Mouse (Mus musculus) hindbrain, embryonic 15.5 days (tissue): ENCODE measurements around the gene Tceanc2. TPM values are rescaled to one million over a fixed set of nuclear protein-coding genes. Genes with fewer than 3 reads are reported as not detected.

Experiments
- ATAC-seq: fragments of 200-750 bp; cut with Nextera tagmentation; 2 replicates; pipeline ENCODE4 v1.8.0; 2017; ENCODE audit warnings: low read depth, moderate number of reproducible peaks, moderate TSS enrichment; ENCODE audit not compliant: low FRiP score
- H3K27ac ChIP-seq: fragments of 300-500 bp; sonication (generic); replicated peaks from 2 replicates; pipeline ENCODE4 v1.5.1; 2015; ENCODE audit warnings: mild to moderate bottlenecking, inconsistent platforms
- H3K27me3 ChIP-seq: fragments of 300-500 bp; sonication (generic); 2 replicates; pipeline ENCODE4 v1.6.1; 2015; ENCODE audit warnings: control low read depth, inconsistent platforms
- H3K36me3 ChIP-seq: fragments of 300-500 bp; sonication (generic); 2 replicates; pipeline ENCODE4 v1.6.1; 2015; ENCODE audit warnings: control low read depth, inconsistent platforms
- H3K4me1 ChIP-seq: fragments of 300-500 bp; sonication (generic); replicated peaks from 2 replicates; pipeline ENCODE4 v1.6.1; 2015; ENCODE audit warnings: control low read depth, inconsistent platforms
- H3K4me2 ChIP-seq: fragments of 300-500 bp; sonication (generic); 2 replicates; pipeline ENCODE4 v1.6.1; 2015; ENCODE audit warnings: moderate library complexity, mild to moderate bottlenecking, inconsistent platforms
- H3K4me3 ChIP-seq: fragments of 300-500 bp; sonication (generic); 2 replicates; pipeline ENCODE4 v1.5.1; 2015; ENCODE audit warnings: mild to moderate bottlenecking, inconsistent platforms
- H3K9ac ChIP-seq: fragments of 300-500 bp; sonication (generic); 2 replicates; pipeline ENCODE4 v1.6.1; 2015; ENCODE audit warnings: inconsistent platforms
- H3K9me3 ChIP-seq: fragments of 300-500 bp; sonication (generic); 2 replicates; pipeline ENCODE4 v1.6.1; 2016; ENCODE audit warnings: control low read depth, inconsistent platforms
- WGBS: fragments of 180-500 bp; shearing (Covaris S2); methylation state at CpG from one replicate; pipeline ENCODE4 v1.1.7; 2015; 5-methylcytosine and 5-hydroxymethylcytosine counted together
- polyA plus RNA-seq: library from polyadenylated mRNA; unstranded; fragments of >200 nt; fragmentation: Nextera tagmentation; extraction: Ambion mirVana; gene quantifications from 2 replicates; pipeline ENCODE4 v1.2.1, GENCODE M21; 2015

Tceanc2 gene
- polyA plus RNA-seq, 1 experiment from 2014 or later: 37.6 TPM

- WGBS: 30% methylated on average over 16 of the region's 16 CpGs
- H3K27ac ChIP-seq: 0 out of 2 replicates have a peak within 1 kb of the TSS, but pooled peaks have one; percentile 12
- H3K4me3 ChIP-seq: no peak within 1 kb of the TSS
- no peaks in the 10 kb centered on the region for H3K9me3 ChIP-seq
- no peak for ATAC-seq
- no peaks in the 10 kb centered on the region for H3K27me3 ChIP-seq
- no peak within 1 kb of the TSS for H3K4me2 ChIP-seq
- no peaks in the 10 kb centered on the region for H3K36me3 ChIP-seq
- H3K4me1 ChIP-seq: peaks cover 22% of the 10 kb centered on the region
- no peak within 1 kb of the TSS for H3K9ac ChIP-seq
Observed at GRCm38 (mm10) chr4:107096841-107097373, 82.0 kb downstream of the Tceanc2 start, which contains the start of gene Cdcp2. Gene Cdcp2 (plus strand): TSS chr4:107096891.

GRCm38 (mm10) chr4:107096043-107096442 lies 82.9 kb downstream of the Tceanc2 start:
- Histone ChIP-seq H3K36me3 (no peaks in the 10 kb centered on the region), H3K4me1 (peaks cover 22% of the 10 kb centered on the region), H3K27ac (0 out of 2 replicates have a peak overlapping the region, but pooled peaks have one; percentile 12), H3K4me2 (no peak overlapping the region), H3K9ac (no peak overlapping the region), H3K4me3 (no peak overlapping the region), H3K9me3 (no peaks in the 10 kb centered on the region), H3K27me3 (no peaks in the 10 kb centered on the region)
- no peak for ATAC-seq
- 22% methylated on average over 6 of the region's 6 CpGs for WGBS

- H3K36me3 ChIP-seq: no peaks in the 10 kb centered on the region
- H3K4me3 ChIP-seq: no peak overlapping the region
- H3K9ac ChIP-seq: no peak overlapping the region
- H3K9me3 ChIP-seq: no peaks in the 10 kb centered on the region
- no peaks in the 10 kb centered on the region for H3K27me3 ChIP-seq
- no peak for ATAC-seq
- H3K4me1 ChIP-seq: peaks cover 22% of the 10 kb centered on the region
- H3K4me2 ChIP-seq: no peak overlapping the region
- WGBS: 84% methylated on average over 16 of the region's 16 CpGs
- H3K27ac ChIP-seq: no peak overlapping the region
Observed at GRCm38 (mm10) chr4:107094484-107095187, 84.3 kb downstream of the Tceanc2 start.

- no peak for ATAC-seq
- WGBS: 83% methylated on average over 14 of the region's 14 CpGs
Observed at GRCm38 (mm10) chr4:107091696-107092095, 87.2 kb downstream of the Tceanc2 start.

GRCm38 (mm10) chr4:107084858-107085257 lies 94.1 kb downstream of the Tceanc2 start:
- H3K4me3 ChIP-seq: no peak overlapping the region
- H3K4me1 ChIP-seq: peaks cover 17% of the 10 kb centered on the region
- peak; percentile 93 for ATAC-seq
- peak overlapping the region; percentile 75 for H3K27ac ChIP-seq
- H3K4me2 ChIP-seq: no peak overlapping the region
- H3K36me3 ChIP-seq: no peaks in the 10 kb centered on the region
- no peaks in the 10 kb centered on the region for H3K9me3 ChIP-seq
- no peaks in the 10 kb centered on the region for H3K27me3 ChIP-seq
- H3K9ac ChIP-seq: no peak overlapping the region
- 1% methylated on average over 6 of the region's 6 CpGs for WGBS

More at GRCm38 (mm10) chr4:107091696-107092095, 87.2 kb downstream of the Tceanc2 start:
- Histone ChIP-seq H3K27me3 (no peaks in the 10 kb centered on the region), H3K9ac (no peak overlapping the region), H3K9me3 (no peaks in the 10 kb centered on the region), H3K4me2 (no peak overlapping the region), H3K36me3 (no peaks in the 10 kb centered on the region), H3K4me3 (no peak overlapping the region), H3K27ac (no peak overlapping the region), H3K4me1 (peaks cover 10% of the 10 kb centered on the region)

- Histone ChIP-seq H3K4me3 (no peak overlapping the region), H3K27me3 (no peaks in the 10 kb centered on the region), H3K9me3 (no peaks in the 10 kb centered on the region), H3K4me2 (no peak overlapping the region), H3K27ac (peak overlapping the region; percentile 75), H3K4me1 (peaks cover 17% of the 10 kb centered on the region), H3K9ac (no peak overlapping the region), H3K36me3 (no peaks in the 10 kb centered on the region)
- ATAC-seq: peak; percentile 67
- 0% methylated on average over 1 of the region's 1 CpGs for WGBS
Observed at GRCm38 (mm10) chr4:107084343-107084742, 94.6 kb downstream of the Tceanc2 start.

Other genes starting within 250 kb of the Tceanc2 start
- gene Mrpl37, start 112.2 kb downstream of the Tceanc2 start, polyA plus RNA-seq: 83.6 and 85.2 TPM in 2 replicates
- gene Cyb5rl, start 112.1 kb downstream of the Tceanc2 start, polyA plus RNA-seq: 3.6 and 4.6 TPM in 2 replicates
- 0.16 TPM in 1 of 2 replicates, not detected in the other for gene Cdcp2, start 82.2 kb downstream of the Tceanc2 start, polyA plus RNA-seq
- 355 and 390 TPM in 2 replicates for gene Tmem59, start 717 bp downstream of the Tceanc2 start, polyA plus RNA-seq
- not detected in 2 replicates for gene Ldlrad1, start 30.1 kb upstream of the Tceanc2 start, polyA plus RNA-seq
- 48.6 and 55.5 TPM in 2 replicates for gene Lrrc42, start 74.4 kb upstream of the Tceanc2 start, polyA plus RNA-seq
- gene Hspb11, start 74.5 kb upstream of the Tceanc2 start, polyA plus RNA-seq: 34.8 and 37.3 TPM in 2 replicates
- not detected in 2 replicates for gene Dio1, start 128.1 kb upstream of the Tceanc2 start, polyA plus RNA-seq
- gene Yipf1, start 135.2 kb upstream of the Tceanc2 start, polyA plus RNA-seq: 57.0 and 61.4 TPM in 2 replicates
- gene Ndc1, start 188.7 kb upstream of the Tceanc2 start, polyA plus RNA-seq: 17.6 and 19.9 TPM in 2 replicates